Mouse (Mus musculus): ENCODE measurements around the gene Rabep2.
"Not testable (repeated sequence)": the region's sequence is repeated elsewhere in the genome, so short reads cannot be mapped to it uniquely, and the experiment has no call there.

Rabep2 gene

DNA sequence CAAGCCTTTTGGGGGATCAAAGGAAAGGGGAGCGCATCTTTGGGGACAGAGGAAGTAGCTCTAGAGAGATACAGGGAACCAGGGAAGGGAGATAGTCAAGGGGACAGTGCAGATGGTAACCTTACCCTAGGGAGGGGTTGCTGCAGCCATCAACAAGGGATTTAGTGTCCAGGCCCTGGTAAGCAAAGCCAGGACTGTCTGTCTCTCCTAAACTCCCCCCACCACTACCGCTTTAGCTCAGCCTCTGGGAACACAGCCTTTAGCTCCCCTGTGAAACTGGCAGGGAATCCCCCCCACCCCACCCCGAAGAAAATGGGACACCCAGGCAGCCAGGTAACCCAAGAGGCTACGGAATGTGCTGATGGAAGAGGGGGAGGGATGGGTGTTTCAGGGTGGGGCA lies 35.0 kb downstream of the Rabep2 start:
- DNase-seq (ENCODE audit: extremely low spot score) = no peak

DNA sequence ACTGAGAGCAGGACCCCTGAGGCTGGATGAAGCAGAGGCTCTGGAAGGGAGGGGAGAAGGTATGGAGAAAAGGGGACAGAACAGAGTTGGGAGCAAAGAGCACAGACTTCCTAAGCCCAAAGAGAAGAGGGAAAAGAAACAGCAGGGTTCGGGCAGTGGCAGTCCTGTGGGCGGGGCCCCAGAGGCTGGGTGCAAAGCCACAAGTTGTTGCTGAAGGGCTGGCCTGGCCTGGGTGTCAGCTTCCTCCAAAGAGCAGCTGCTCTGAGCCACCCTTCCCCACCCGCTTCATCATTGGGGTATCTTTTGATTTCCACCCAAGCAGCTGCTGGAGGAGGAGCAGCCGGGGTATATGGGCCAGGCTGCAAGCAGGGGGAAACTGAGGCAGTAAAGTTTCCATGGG lies 35.6 kb downstream of the Rabep2 start:
- no peak for DNase-seq (ENCODE audit: extremely low spot score)

DNA sequence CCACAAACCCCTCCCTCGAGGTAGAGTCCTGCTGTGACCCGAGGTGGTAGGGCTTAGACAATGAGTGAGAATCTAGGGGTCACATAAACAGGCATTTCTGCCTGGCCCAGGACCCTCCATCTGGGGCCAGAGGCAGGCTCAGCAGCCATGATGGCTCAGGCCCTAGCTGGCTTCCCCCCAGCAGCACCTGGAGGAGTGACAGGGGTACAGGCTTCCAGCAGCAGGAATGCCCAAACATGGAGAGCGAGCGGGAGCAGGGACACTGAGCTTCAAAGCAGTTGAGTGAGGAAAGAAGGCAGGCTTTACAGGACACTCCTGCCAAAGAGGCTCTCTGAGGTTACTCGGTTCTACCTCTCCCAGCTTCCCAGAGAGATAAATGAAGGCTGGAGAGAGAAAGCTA lies 36.3 kb downstream of the Rabep2 start:
- DNase-seq (ENCODE audit: extremely low spot score) = no peak

DNA sequence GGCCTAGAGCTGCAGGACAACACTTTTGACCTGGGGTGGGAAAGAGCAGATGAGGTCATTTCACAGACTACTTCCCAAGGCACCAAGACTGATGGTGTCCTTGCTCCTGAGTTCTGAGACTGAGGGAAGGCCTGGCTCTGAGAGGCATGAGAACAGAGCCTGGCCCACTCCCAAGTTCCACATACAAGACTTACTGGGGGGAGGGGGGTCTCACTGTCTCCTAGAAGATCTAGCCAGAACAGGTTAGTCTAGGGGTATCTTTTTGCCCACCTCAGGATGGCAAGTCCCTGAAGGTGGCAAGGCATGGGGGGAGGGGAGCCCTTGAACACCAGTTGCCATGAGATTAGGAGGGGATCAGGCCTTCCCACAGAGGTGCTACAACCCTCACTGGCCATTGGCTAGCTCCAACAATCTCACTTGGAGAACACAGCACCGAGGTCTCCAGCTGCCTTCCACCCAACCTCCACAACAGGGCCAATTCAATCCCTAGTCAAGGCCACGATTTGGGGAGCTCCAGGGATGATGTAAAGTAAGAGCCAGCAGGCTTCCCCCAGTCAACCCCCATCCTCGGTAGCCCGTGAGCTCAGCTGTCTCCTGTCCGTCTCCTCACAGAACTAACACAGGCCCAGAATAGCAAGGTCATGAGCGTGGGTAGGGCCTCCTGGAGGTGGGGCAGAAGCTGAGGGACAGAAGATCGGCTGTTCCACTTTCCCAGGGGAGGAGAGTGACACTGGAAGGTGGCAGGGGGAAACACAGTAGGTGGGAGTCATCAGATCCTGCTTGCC lies 36.9 kb downstream of the Rabep2 start:
- DNase-seq (ENCODE audit: extremely low spot score) = no peak

DNA sequence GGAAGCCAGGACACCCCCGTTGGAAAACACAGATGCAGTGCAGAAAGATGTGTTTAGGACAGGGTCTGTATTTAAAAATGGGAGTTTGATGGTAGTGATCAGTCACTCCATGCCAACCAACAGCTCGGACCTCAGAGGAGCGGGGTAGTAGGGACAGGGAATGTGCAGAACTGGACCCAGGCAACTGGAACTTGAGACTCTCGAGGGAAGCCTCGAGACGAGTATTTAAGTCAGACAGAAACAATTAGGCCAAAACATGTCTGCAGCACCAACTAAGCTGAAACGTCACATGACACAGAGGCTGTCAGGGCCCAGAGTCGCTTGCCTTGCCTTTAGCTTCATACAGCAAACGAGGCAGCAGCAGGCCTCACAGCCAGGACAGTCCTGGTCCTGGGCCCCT lies 37.6 kb downstream of the Rabep2 start:
- DNase-seq (ENCODE audit: extremely low spot score) = no peak

DNA sequence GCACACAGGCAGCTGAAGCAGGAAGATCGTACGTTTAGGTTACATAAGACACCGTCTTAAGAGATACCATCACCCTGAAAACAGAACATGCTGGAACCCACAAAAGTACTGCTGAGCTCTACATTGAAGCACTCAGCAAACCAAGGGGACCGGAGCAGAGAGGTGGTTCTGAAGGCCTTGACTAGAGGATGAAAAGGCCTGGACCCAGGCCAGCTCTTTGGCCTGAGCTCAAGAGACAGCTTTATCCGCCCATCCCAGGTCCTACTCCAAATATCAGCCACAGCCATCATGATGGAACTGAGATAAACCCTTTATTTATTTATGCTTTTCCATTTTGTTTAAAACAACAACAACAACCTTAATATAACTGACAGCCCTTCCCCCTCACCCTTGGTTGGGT lies 38.1 kb downstream of the Rabep2 start:
- no peak for DNase-seq (ENCODE audit: extremely low spot score)

DNA sequence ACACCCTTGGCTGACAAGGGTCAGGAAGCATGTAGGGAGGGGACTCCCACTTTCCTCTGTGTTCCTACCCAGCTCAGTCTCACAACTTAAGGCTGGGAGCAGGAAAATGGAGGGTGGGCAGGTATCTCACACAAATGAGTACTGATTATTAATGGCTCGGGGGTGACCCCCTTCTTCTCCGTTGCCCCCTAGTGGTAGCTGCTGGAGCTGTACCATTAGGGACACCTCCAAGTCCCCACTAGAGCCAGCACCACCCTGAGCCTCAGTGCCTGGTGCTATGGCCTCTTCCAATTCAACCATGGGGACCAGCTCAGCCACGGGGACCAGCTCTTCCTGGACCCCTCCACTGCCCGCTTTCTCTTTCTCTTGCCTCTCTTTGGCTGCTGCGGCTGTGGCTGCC lies 38.7 kb downstream of the Rabep2 start:
- no peak for DNase-seq (ENCODE audit: extremely low spot score)

DNA sequence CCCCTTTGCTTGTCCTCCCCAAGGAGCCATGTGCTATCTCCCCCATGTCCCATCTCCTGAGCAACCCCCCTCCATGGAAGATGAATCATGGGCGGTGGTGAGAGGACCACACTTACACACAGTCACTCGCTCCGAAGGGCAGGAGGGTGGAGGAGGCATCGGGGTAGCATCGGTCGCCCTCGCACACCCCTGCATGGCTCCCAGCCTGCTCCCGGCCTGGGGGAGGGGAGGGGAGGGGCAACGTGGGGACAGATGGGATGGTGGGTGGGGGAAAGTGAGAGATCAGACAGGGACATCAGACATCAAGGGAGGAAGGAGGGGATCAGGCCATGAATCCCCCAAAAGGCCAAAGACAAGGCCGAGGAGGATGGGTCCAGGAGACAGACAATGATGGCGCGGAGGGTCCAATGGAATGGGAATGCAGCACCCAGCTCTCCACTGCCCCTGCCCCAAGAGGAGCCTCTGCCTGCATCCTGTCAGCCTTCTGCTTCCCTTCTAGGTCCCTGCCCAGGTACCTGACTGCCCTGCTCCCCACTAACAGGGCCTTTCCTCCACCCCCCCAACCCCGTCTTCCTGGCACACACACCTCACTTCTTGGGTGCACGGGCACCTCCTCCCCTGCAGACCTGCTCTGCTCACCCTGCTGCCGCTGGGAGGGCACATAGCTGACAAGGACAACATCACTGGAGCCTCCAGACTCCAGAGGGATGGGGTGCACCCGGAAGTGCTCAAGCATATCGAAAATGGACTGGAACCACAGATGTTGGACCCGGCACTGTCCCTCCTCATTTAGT lies 39.5 kb downstream of the Rabep2 start:
- DNase-seq (ENCODE audit: extremely low spot score) = no peak

DNA sequence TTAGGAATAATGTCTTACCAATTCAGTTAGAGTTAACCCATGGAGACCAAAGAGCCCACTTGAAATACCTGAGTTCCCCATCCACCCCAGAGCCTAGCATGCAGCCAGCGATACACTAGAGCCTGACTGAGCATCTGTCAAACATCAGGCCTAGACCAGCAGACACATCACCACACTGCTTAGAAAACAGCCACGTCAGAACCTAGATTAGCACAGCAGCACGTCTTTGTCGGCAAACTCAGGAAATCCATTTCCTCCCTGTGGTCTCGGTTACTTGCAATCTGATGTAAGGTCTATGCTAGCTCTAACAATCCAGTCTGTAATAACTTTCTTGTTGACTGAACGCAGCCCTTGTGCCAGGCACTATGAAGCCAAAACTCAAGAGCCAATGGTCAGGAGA lies 41.5 kb downstream of the Rabep2 start:
- DNase-seq (ENCODE audit: extremely low spot score) = no peak

DNA sequence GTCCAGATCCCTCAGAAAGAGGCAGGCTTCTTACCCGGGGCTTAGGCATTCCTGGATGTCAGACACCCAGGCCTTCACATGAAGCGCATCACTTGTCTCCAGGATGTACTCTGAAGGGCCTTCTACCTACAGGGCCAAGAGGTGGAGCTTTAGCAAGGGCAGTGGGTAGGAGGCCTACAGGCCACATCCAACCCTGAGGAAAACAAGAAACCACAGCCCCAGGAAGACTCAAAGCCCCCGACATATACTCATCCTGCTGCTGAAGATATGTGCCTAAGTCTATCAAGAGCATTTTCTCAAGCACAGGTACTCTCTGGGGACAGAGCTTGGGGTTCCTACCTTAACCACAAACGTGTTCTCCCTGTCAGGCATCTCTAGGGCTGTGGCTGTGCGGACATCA lies 42.8 kb downstream of the Rabep2 start:
- no peak for DNase-seq (ENCODE audit: extremely low spot score)

DNA sequence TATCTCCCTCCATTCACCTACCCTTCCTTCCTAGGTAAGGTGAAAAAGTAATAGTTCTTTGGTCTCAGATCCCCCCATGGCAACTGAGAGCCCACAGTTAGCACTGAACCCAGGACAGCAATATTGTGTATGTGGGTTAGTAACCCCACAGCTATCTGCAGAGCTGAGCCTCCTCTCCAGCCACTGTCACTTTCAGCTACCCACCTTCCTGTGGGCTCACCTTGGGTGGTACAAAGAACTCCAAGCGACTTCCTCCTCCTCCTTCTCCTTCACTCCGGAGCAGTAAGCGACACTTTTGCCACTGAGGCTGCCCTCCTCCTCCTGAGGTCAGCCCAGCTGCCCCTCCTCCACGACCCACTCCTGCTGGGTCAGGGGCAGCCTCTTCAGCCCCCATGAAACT lies 43.3 kb downstream of the Rabep2 start:
- DNase-seq (ENCODE audit: extremely low spot score) = no peak

DNA sequence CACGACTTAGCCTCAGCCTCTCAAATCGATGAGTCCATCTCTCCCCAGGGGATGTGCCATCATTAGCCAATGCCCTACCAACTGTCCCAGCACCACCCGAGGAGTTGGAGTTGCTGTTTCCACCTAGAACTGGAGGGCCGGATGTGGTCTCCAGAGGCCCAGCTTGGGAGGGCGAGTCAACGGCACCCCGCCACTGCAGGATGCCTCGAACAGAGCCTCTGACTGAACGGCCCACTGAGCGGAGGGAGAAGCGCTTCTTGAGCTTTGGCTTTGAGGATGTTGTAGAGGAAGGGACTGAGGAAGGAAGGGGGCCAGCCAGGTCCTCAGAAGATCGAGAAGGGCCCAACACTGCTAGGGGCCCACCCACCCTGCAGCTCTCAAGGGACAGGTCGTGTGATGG lies 43.7 kb downstream of the Rabep2 start:
- no peak for DNase-seq (ENCODE audit: extremely low spot score)

DNA sequence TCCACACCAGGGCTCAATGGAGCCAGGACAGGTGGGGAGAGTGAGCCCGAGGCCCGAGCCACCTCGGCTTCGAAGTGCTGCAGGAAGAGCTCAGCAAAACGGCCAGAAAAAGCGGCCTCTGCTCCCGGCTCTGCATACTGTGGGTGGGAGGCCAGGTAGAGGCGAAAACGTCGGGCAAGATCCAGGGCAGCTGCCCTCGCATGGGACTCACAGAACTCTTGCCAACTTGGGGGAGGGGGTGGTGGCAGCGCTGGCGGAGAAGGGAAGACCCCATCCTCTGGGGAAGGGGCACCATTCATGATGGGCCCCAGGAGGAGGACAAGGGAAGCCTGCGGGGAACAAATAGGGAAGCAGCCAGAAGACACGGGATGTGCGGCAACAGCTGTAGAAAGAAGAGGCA lies 44.2 kb downstream of the Rabep2 start:
- no peak for DNase-seq (ENCODE audit: extremely low spot score)

DNA sequence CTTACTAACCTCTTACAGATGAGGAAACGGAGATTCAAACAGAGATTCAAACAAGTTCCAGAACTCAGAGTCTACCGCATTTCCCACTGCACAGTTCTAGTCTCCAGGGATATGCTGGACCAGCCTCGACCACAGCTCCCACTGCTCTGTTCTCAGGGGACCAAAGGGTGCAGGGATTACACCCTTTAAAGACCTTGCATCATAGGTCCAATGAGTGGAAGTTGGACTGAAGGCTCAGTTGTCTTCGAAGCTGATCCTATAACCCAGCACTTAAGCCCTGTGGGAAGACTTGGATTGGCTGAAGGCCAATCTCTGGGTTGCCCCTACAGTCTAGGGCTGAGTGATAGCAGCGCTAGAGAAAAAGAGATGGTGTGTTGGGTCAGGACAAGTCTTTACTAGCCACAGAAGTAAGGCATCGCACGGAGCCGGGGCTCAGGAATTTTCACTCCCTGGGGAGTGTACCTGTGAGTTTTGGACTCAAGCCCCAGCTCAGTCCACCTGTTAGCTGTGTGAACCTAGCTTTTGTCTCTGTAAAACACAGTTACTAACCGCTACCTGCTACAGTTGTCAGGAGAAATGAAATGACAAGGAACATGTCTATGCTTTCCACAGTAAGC lies 45.0 kb downstream of the Rabep2 start:
- DNase-seq (ENCODE audit: extremely low spot score) = no peak

DNA sequence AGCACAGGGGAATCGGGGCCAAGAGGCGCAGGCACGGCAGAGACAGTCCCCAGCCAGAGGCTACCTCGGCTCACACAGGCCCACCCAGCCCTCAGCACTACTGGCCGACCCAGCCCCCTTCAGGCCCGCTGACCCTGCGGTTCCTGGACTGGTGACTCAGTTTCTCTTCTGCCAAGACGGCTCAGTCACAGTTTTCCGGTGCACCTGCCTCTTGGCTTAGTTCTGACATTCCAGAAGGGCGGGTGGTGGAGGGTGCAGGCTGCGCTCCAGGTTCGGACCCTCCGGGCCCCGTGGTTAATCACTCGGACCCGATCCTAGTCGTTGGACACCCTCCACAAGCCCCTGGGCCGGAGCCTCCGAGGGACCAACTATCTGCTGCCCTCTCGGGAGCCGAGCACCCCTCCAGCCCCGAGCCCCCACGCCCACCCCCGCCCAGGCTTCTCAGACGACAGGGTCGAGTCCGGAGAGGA lies 46.0 kb downstream of the Rabep2 start:
- no peak for DNase-seq (ENCODE audit: extremely low spot score)

DNA sequence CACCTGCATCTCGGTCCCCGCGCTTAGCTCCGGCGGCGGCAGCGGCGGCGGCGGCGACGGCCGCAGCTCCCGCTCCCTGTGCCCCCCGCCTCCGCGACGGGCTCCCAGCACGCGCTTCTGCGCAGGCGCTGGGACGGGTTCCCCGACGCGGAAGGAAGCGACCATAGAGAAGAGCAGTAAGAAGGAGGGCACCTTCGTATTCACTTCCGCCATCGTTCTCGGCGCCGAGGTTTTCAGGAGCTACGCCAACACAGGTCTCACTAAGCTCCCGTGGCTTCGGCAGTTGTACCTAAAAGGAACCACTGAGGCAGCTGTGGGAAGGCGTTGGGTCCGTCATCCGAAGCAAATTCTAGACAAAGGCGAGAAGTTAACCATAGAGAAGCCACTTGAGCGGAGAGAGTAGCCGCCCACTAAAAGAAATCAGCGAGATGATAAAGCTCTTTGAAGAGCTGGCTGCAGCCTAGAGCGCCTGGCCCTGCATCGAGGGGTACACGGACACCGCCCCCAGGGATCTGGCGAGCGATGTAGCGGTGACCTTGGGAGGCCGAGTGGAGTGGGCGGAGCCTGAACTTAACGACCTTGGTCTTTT lies 46.5 kb downstream of the Rabep2 start, which contains the start of gene Sh2b1:
Gene Sh2b1 (minus strand): TSS at position 432 of the 589 bp plus-strand sequence.
- peak; percentile 92 for DNase-seq (ENCODE audit: extremely low spot score)

DNA sequence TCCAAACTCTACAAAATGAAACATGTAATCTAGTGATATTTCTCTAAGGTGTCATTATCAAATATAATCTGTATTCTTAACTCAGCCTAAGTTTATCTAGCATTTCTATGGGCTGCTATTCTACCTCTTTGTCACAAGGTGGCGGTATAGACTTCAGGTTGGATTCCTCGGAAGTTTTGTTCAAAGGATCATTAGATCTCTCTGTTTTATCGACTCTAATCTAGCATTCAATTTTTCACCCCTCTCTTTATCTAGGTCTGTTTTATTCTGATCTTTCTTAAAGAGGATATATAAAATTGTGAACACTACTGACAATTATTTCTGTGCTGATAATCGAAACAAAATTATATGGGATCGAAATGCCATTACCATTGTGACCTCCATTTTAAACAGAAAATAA lies 53.1 kb downstream of the Rabep2 start:
- DNase-seq (ENCODE audit: extremely low spot score) = no peak

DNA sequence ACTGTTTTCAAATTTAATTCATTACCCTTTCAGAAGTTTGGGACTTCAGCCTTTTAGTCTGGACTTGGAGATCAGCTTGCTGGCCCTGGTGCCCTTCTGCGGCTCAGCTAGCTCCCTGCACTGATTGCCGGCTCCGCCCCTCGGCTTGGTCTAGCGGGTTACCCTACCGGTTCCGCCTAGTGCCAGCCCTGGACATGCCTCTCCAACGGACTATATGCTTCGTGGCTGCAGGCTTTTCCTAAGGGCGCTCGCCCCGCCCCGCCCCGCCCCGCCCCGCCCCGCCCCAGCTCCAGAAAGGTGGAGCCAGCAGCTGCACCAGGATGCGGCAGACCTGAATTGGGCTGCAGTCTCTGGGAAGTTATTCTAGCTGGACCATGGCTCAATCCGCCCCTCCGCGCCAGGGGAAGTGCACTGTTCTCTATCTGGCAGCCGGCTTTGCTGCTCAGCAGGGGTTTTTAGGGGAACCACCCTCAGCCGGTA lies 53.9 kb downstream of the Rabep2 start:
- peak; percentile 91 for DNase-seq (ENCODE audit: extremely low spot score)

DNA sequence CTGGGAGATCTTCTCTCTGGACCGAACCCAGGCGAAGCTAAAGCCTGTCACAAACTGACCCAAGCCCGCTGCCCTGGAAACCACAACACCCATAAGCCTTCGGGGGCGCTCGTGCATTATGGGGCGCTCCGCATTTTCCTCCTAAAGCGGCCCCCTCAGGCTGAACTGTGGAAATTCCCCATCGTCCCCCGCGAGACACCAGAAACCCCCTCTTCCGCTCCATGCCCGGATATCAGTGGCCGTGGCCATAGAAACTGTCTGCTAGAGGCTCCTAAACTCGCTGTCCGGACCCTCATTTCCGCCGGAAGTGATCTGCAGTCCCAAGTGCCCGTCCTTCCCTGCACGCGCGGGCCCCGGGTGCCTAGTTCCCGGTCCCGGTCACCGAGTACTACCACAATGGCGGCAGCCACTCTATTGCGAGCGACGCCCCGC lies 58.5 kb downstream of the Rabep2 start, which contains the start of gene Tufm:
Gene Tufm (plus strand): TSS at position 310 of the 432 bp plus-strand sequence.
- peak; percentile 95 for DNase-seq (ENCODE audit: extremely low spot score)

DNA sequence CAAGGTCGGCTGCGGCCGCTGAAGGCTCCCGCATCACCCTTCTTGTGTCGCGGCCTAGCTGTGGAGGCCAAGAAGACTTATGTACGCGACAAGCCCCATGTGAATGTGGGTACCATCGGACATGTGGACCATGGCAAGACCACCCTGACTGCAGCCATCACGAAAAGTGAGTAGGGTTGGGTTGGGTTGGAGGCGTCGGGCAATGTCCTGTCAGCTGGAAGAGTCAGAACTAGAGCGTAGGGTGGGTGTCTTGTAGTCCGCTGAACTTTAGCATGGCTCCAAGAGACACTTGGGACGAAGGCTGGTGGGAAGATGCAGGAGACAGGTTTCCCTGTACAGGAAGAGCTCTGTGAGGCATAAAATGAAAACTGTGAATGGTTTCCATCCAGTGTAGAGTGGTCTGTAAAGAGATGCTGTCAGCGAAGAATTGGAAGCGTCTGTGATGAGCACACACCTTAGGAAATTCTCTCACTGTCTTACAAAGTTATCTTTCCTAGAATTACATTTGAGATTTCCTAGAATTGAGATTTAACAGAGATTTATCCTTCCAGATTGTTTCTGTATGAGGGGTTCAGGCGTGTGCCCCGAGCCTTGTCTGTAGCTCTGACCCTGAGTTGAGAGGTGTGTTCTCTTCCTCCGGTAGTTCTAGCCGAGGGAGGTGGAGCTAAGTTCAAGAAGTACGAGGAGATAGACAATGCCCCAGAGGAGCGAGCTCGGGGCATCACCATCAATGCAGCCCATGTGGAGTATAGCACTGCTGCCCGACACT lies 59.2 kb downstream of the Rabep2 start:
- DNase-seq (ENCODE audit: extremely low spot score) = not testable (repeated sequence)

DNA sequence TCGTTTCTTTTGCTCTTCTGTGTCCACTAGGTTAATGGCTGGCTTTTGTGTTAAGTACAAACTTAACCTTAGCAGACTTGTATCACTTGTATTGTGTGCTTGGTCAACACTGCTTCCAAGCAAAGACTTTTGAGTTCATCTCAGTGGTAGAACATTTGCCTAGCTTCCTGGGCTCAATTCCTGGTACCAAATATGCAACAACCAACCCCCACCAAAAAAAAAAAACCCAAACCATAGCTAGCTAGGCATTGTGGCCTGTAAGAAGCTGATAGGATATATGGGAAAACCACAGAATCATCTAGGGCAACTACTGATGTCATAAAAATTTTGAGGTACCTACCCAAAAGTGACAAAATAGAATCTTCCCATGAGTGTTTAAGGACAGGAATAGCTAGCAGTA lies 62.4 kb downstream of the Rabep2 start:
- no peak for DNase-seq (ENCODE audit: extremely low spot score)

Measured in embryo, embryonic 9.5 days (tissue).